Mouse (Mus musculus) gastrocnemius, postnatal 36 days (tissue): ENCODE measurements around the gene H2-M5. TPM values are rescaled to one million over a fixed set of nuclear protein-coding genes. Genes with fewer than 3 reads are reported as not detected.
"Not testable (repeated sequence)": the region's sequence is repeated elsewhere in the genome, so short reads cannot be mapped to it uniquely, and the experiment has no call there.

ENCODE experiments used
- DNase-seq, 2 experiments: peaks; one replicate each; pipeline ENCODE4 v3.0.0; 2022
- intact Hi-C: fragments of 180-260 bp; cut with DNase I; formaldehyde crosslinking; loops from one replicate; pipeline ENCODE4 v1.15.1; 2025
- total RNA-seq, 2 experiments: library from RNA; stranded (reverse); gene quantifications; 2 replicates each; pipeline ENCODE4 v1.2.3; 2021

The H2-M5 gene
- total RNA-seq, 2 experiments from 2014 or later, result 0.10 TPM; not detected in 1

- intact Hi-C loops, result loop anchor here (5.0 kb wide), 1 partner anchor 83 kb away; no protein-coding TSS in a partner anchor
- DNase-seq, result no peak
Measured at GRCm38 (mm10) chr17:36995448-36995847, 6.1 kb upstream of the H2-M5 start.

GRCm38 (mm10) chr17:36994528-36994927 lies 5.2 kb upstream of the H2-M5 start:
- DNase-seq, result no peak
- intact Hi-C loops, result no loop called here

- DNase-seq, result no peak
- intact Hi-C loops, result no loop called here
Measured at GRCm38 (mm10) chr17:36993770-36994325, 4.5 kb upstream of the H2-M5 start.

GRCm38 (mm10) chr17:36992336-36993104 lies 3.2 kb upstream of the H2-M5 start:
- intact Hi-C loops, result no loop called here

GRCm38 (mm10) chr17:36990630-36991029 lies 1.3 kb upstream of the H2-M5 start:
- DNase-seq, intact Hi-C loops: not testable (repeated sequence)

More at GRCm38 (mm10) chr17:36992336-36993104, 3.2 kb upstream of the H2-M5 start:
- DNase-seq, result no peak

- intact Hi-C loops, result no loop called here
- no peak for DNase-seq
Measured at GRCm38 (mm10) chr17:36988475-36988874, 862 bp downstream of the H2-M5 start.

GRCm38 (mm10) chr17:36982253-36983155 lies 6.8 kb downstream of the H2-M5 start:
- DNase-seq, result no peak
- intact Hi-C loops, result no loop called here

- intact Hi-C loops, result no loop called here
- DNase-seq, result no peak
Measured at GRCm38 (mm10) chr17:36981845-36982244, 7.5 kb downstream of the H2-M5 start.

GRCm38 (mm10) chr17:36981221-36981813 lies 8.0 kb downstream of the H2-M5 start, which contains the start of gene 2410137M14Rik:
Gene 2410137M14Rik, minus strand, starts transcription at chr17:36981237.
- peak in 1 of 2 experiments; percentile 18 for DNase-seq
- intact Hi-C loops, result no loop called here

GRCm38 (mm10) chr17:36973271-36973787 lies 16.0 kb downstream of the H2-M5 start:
- intact Hi-C loops, result no loop called here
- no peak for DNase-seq

GRCm38 (mm10) chr17:36972791-36973190 lies 16.5 kb downstream of the H2-M5 start:
- intact Hi-C loops, result no loop called here
- no peak for DNase-seq

GRCm38 (mm10) chr17:36971172-36971850 lies 18.0 kb downstream of the H2-M5 start:
- intact Hi-C loops, result no loop called here
- DNase-seq, result no peak

- intact Hi-C loops, result no loop called here
- no peak for DNase-seq
Measured at GRCm38 (mm10) chr17:36970316-36970890, 18.9 kb downstream of the H2-M5 start.

GRCm38 (mm10) chr17:36966875-36967274 lies 22.5 kb downstream of the H2-M5 start:
- DNase-seq, result no peak
- intact Hi-C loops, result no loop called here

GRCm38 (mm10) chr17:36961125-36961524 lies 28.2 kb downstream of the H2-M5 start:
- DNase-seq, result no peak
- intact Hi-C loops, result no loop called here

GRCm38 (mm10) chr17:36958884-36959283 lies 30.5 kb downstream of the H2-M5 start:
- intact Hi-C loops, result loop anchor here (5.0 kb wide), 1 partner anchor 122 kb away; the partner anchor contains the start of gene Trim26
- no peak for DNase-seq

- intact Hi-C loops, result loop anchor here (5.0 kb wide), 1 partner anchor 121 kb away; the partner anchor contains the start of gene Trim26
- peak; percentile 88 to 91 for DNase-seq
Measured at GRCm38 (mm10) chr17:36957999-36958743, 31.2 kb downstream of the H2-M5 start, which contains the start of the genes Znrd1 and Znrd1as. Gene Znrd1, minus strand, starts transcription at chr17:36958559. Gene Znrd1as, plus strand, starts transcription at chr17:36958592.

GRCm38 (mm10) chr17:36953062-36953461 lies 36.3 kb downstream of the H2-M5 start:
- DNase-seq, result no peak
- intact Hi-C loops, result no loop called here
